Mouse (Mus musculus): Measurements from ENCODE around the gene Pfdn6. TPM values are rescaled to one million over a fixed set of nuclear protein-coding genes. Genes with fewer than 3 reads are reported as not detected.
A peak's percentile ranks its signal among the peaks of the same experiment; 100 is the strongest.
"Not testable (repeated sequence)": the region's sequence is repeated elsewhere in the genome, so short reads cannot be mapped to it uniquely, and the experiment has no call there.

The Pfdn6 gene
- total RNA-seq, 4 experiments from 2014 or later: 68.7 to 93.1 (median 76.1) TPM

DNA sequence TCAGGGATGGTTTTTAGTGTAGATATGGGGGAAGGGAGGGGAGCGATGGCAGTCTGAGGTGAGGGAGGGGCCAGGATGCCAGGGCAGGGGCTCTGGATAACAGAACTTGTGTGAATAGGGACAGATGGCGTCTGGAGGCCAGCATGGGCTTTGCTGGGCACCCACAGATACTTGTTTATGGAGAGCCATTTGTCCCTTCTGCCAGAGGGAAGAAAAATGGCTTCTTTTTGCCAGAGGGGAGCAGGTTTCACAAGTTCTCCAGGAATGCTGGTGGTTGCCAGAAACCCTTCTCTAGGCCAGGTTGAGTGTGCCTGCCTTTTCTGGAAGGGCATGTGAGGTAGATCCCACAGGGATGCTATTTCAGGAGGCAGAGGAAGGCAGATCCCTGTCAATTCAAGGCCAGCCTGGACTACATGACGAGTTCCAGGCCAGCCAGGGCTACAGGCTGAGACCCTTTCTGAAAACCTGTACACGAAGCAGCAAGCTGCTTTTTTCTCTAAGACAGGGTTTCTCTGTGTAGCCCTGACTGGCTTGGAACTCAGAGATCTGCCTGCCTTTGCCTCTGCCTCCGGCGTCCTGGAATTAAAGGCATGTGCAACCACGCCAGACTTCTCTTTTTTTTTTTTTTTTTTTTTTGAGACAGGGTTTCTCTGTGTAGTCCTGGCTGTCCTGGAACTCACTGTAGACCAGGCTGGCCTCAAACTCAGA is 39.7 kb downstream of the Pfdn6 start:
- no peak for DNase-seq (ENCODE audit: low spot score in 2 of 2)

DNA sequence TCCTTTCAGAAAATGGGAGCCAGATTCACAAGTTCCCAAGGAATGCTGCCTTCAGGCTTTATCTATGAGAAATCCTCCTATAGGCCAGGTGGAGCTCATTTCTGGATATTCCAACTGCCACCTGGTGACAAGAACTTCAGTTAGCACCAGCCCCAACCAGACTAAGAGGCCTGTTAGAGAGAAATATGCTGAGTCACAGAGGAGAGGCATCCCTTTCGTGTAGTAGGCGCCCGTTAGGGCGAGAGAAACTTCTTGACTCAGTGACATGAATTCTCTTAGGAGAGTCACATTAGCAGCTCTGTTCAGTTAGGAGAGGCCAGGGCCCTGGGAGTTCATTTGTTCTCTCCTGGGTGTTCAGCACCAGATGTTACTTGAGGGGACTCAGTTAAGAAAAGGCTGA is 40.5 kb downstream of the Pfdn6 start:
- DNase-seq (ENCODE audit: low spot score in 2 of 2): no peak

DNA sequence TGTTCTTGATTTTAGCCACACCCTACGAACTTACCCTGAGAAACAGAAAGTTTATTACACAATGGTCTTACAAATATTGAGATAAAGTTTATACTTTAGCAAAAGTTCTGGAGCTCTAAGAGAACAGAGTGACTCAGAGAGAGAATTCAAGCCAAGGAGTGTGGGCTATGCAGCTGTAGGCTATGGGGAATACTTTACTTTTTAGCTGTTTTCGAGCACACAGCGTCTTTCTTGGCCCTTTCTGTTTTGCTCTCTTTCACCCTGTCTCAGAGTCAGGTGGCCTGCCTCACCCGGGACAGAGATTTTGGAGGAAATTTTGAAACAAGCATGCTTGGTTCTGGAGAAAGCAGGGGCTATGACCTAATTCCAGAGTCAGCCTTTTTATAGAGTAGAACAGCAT is 42.0 kb downstream of the Pfdn6 start:
- not testable (repeated sequence) for DNase-seq (ENCODE audit: low spot score in 2 of 2)

DNA sequence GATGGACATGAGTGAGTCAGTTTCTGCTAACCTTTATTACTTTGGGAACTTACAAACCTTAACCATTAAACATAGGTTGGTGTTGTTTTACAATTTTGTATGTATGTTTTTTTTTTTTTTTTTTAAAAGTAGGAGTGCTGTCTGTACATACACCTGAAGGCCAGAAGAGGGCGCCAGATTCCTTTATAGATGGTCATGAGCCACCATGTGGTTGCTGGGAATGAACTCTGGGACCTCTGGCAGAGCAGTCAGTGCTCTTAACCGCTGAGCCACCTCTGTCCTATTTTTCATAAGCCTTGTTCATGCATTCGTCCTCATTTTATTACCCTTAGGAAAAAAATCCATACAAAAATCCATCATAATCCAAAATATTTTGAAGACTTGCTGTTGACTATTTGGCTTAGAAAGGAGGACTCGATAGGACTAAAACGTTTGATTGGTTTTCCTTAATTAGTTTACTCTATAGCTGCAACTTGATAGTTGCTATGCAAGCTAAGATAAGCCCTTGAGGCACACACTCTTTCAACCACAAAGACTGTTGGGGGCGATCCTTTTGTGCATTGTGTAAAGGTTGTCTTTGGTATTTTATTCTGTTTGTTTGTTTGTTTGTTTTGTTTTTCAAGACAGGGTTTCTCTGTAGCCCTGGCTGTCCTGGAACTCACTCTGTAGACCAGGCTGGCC is 42.9 kb downstream of the Pfdn6 start:
- no peak for DNase-seq (ENCODE audit: low spot score in 2 of 2)

DNA sequence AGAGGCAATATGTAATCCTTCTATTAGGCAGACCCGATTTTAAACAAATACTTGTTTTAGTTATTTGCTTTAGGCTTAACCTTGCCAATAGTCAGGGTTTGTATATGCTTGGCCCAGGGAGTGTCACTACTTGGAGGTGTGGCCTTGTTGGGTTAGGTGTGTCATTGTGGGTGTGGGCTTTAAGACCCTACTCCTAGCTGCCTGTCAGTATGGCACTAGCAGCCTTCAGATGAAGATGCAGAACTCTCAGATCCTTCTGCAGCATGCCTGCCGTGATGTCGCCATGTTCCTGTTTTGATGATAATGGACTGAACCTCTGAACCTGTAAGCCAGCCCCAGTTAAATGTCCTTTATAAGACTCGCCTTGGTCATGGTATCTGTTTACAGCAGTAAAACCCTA is 47.1 kb downstream of the Pfdn6 start:
- DNase-seq (ENCODE audit: low spot score in 2 of 2): not testable (repeated sequence)

DNA sequence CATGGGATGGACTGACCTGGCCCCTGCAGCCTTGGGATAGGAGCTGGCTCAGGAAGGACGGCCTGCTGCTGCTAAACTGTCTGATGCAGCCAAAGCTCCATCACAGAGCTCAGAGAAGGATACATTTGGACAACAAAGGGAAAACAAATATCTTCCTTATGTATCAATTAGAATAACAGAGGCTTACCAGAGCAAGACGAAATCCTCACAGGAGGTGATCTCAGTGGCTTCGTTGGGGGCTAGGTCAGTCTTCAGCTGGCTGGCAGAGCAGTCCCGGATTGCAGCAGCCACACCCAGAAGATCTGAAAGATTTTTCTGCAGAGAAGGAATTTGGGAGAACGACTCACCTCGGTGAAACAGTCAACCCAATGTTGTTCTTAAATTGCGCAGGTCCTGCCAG is 47.7 kb downstream of the Pfdn6 start:
- no peak for DNase-seq (ENCODE audit: low spot score in 2 of 2)

DNA sequence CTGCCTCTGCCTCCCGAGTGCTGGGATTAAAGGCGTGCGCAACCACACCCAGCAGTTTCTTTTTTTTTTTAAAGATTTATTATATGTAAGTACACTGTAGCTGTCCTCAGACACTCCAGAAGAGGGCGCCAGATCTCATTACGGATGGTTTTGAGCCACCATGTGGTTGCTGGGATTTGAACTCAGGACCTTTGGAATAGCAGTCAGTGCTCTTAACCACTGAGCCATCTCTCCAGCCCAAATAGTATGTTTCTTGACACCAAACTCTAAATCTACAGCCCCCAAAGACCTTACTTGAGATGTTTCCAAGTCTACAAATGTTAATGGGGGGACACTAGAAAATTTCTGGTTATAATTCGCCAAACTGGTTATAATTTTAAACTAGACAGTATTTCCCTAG is 48.3 kb downstream of the Pfdn6 start:
- DNase-seq (ENCODE audit: low spot score in 2 of 2): not testable (repeated sequence)

DNA sequence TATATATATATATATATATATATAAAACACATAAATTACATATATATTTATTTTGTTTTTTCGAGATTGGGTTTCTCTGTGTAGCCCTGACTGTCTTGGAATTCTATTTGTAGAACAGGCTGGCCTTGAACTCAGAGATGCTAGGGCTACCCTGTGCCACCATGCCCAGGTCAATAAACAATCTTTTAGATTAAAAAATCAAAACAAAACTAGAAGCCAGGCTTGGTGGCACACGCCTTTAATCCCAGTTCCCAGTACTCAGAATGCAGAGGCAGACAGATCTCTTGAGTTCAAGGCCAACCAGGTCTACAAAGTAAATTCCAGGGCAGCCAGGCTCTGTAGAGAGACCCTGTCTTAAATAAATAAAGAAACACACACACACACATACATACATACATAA is 48.8 kb downstream of the Pfdn6 start:
- DNase-seq (ENCODE audit: low spot score in 2 of 2): no peak

DNA sequence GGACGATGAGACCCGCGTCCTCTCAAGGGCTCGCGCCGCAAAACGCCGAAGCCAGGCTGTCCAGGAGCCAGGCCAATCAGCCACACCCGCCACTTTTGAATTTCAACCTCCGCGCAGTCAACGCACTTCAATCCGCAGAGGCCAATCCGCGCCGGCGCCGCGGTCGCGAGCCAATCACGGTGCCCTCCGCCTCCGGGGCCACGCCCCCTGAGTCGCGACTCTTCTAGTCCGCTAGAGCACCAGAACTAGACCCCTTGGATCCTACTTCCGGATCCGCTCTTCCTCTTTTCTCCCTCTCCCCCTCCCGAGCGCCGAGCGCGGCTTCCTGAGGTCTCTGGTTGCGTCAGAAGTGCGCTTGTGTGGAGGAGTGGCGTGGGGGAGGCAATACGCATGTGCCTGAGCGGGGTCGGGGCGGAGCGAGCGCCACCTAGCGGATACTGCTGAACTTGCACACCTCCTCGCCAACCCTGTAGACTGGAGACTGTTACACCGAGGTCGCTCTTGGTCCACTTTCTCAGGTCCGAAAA is 49.5 kb downstream of the Pfdn6 start, which contains the start of gene Kifc1:
Gene Kifc1 (minus strand): TSS at position 129 of the 527 bp plus-strand sequence.
- peak; percentile 100 for DNase-seq (ENCODE audit: low spot score in 2 of 2)

DNA sequence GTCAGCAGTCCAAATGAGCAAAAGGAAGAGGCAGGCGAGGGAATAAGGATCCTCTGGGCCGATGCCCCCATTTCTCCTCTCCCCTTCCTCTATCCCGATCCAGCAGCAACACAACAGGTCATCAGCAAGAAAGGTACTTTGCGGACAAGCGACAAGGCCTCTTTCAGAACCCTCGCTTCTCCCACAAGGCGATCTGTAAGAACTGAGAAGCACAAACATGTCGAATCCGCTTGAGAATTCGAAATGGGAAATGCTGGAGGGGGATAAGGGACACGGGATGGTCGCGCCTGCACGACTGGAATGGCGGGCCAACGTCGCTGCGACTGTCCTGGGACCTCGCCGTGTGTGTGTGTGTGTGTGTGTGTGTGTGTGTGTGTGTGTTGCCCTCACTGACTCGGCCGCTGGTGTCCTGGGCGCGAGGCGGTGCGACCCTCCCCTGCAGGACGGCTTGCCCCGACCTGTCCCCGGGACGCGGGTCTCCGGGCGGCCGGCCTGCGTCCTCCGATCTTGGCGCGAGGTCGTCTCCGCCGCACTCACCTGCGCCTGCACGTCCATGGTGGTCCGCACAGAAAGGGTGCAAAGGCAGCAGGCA is 50.1 kb downstream of the Pfdn6 start:
- not testable (repeated sequence) for DNase-seq (ENCODE audit: low spot score in 2 of 2)

Other genes with a start within 250 kb of the Pfdn6 start
- gene March2, start 221.7 kb downstream of the Pfdn6 start, total RNA-seq (2022): 10 to 100 TPM; 73.7 to 87.2 (median 80.7) TPM
- 100 to 1,000 TPM; 272 to 320 (median 292) TPM for gene Rab11b, start 179.8 kb downstream of the Pfdn6 start, total RNA-seq (2022)
- gene Angptl4, start 158.5 kb downstream of the Pfdn6 start, total RNA-seq (2022): 1 to 10 TPM; 1.7 to 3.0 (median 2.2) TPM
- 10 to 100 TPM; 26.9 to 41.2 (median 31.4) TPM for gene Kank3, start 129.8 kb downstream of the Pfdn6 start, total RNA-seq (2022)
- 100 to 1,000 TPM; 686 to 890 (median 782) TPM for gene Rps28, start 115.8 kb downstream of the Pfdn6 start, total RNA-seq (2022)
- gene Ndufa7, start 115.8 kb downstream of the Pfdn6 start, total RNA-seq (2022): 100 to 1,000 TPM; 196 to 215 (median 203) TPM
- gene Cd320, start 97.3 kb downstream of the Pfdn6 start, total RNA-seq (2022): 10 to 100 TPM; 22.8 to 26.0 (median 25.1) TPM
- not detected for gene Gm7029, start 66.5 kb downstream of the Pfdn6 start, total RNA-seq (2022)
- gene Kifc1, start 49.7 kb downstream of the Pfdn6 start, total RNA-seq (2022): 1 to 10 TPM; 1.9 to 2.6 (median 2.5) TPM
- 1 to 10 TPM in 2 of 4 experiments, not detected in 2; 1.4 to 1.8 TPM for gene Platr17, start 35.2 kb downstream of the Pfdn6 start, total RNA-seq (2022)
- gene Daxx, start 30.9 kb downstream of the Pfdn6 start, total RNA-seq (2022): 10 to 100 TPM; 24.2 to 27.1 (median 26.1) TPM
- gene Tapbp, start 24.4 kb downstream of the Pfdn6 start, total RNA-seq (2022): 10 to 100 TPM; 39.9 to 87.4 (median 58.2) TPM
- gene Zbtb22, start 24.4 kb downstream of the Pfdn6 start, total RNA-seq (2022): 10 to 100 TPM; 28.8 to 36.0 (median 32.5) TPM
- gene Rgl2, start 10.8 kb downstream of the Pfdn6 start, total RNA-seq (2022): 10 to 100 TPM; 64.3 to 90.9 (median 81.8) TPM
- 10 to 100 TPM; 13.2 to 17.4 (median 14.9) TPM for gene Wdr46, start 317 bp upstream of the Pfdn6 start, total RNA-seq (2022)
- 1 to 10 TPM; 4.7 to 7.4 (median 6.9) TPM for gene B3galt4, start 11.1 kb upstream of the Pfdn6 start, total RNA-seq (2022)
- gene Vps52, start 15.5 kb upstream of the Pfdn6 start, total RNA-seq (2022): 10 to 100 TPM; 81.4 to 91.3 (median 81.9) TPM
- gene Rps18, start 15.7 kb upstream of the Pfdn6 start, total RNA-seq (2022): 100 to 1,000 TPM; 273 to 401 (median 339) TPM
- gene H2-K1, start 60.0 kb upstream of the Pfdn6 start, total RNA-seq (2022): 100 to 1,000 TPM in 1 of 4 experiments, 10 to 100 TPM in 3; 29.6 to 138 (median 63.9) TPM
- 10 to 100 TPM; 34.8 to 44.1 (median 42.7) TPM for gene Ring1, start 84.3 kb upstream of the Pfdn6 start, total RNA-seq (2022)
- gene H2-Ke6, start 87.7 kb upstream of the Pfdn6 start, total RNA-seq (2022): 10 to 100 TPM; 57.9 to 62.2 (median 58.3) TPM
- 100 to 1,000 TPM in 1 of 4 experiments, 10 to 100 TPM in 3; 77.1 to 106 (median 92.6) TPM for gene Slc39a7, start 91.3 kb upstream of the Pfdn6 start, total RNA-seq (2022)
- gene Rxrb, start 91.5 kb upstream of the Pfdn6 start, total RNA-seq (2022): 10 to 100 TPM; 70.8 to 85.4 (median 78.0) TPM
- gene Col11a2, start 99.1 kb upstream of the Pfdn6 start, total RNA-seq (2022): 10 to 100 TPM; 22.6 to 30.2 (median 27.5) TPM
- 1 to 10 TPM in 2 of 4 experiments, not detected in 2; 2.6 to 3.6 TPM for gene H2-Oa, start 152.0 kb upstream of the Pfdn6 start, total RNA-seq (2022)
- 10 to 100 TPM; 31.5 to 37.7 (median 34.2) TPM for gene H2-DMa, start 179.2 kb upstream of the Pfdn6 start, total RNA-seq (2022)
- gene Brd2, start 182.3 kb upstream of the Pfdn6 start, total RNA-seq (2022): 100 to 1,000 TPM; 190 to 204 (median 197) TPM
- gene H2-DMb2, start 203.0 kb upstream of the Pfdn6 start, total RNA-seq (2022): 1 to 10 TPM in 2 of 4 experiments, under 1 TPM in 2; 0.51 to 3.5 (median 2.1) TPM
- gene H2-DMb1, start 212.7 kb upstream of the Pfdn6 start, total RNA-seq (2022): 1 to 10 TPM; 3.4 to 9.7 (median 6.0) TPM
- gene Tap1, start 247.2 kb upstream of the Pfdn6 start, total RNA-seq (2022): 10 to 100 TPM in 1 of 4 experiments, 1 to 10 TPM in 3; 2.5 to 10.6 (median 5.8) TPM
- 1 to 10 TPM; 3.9 to 9.0 (median 5.8) TPM for gene Psmb9, start 247.4 kb upstream of the Pfdn6 start, total RNA-seq (2022)

Data from layer of hippocampus, adult 8-10 months (tissue).